ENCODE assay signal across 8 mouse cellular contexts in genomic region chr4:34701528-34701927, GRCm38 (mm10). TPM values are rescaled to one million over a fixed set of nuclear protein-coding genes. Genes with fewer than 3 reads are reported as not detected.
DNase-seq lines count a peak whose midpoint lies in the region; ATAC-seq lines count a peak whose summit lies in the region.

No protein-coding gene starts in this region.

- H3K4me2 ChIP-seq in forebrain, embryonic 11.5 days (ENCODE audit: low read depth, low read length, severe bottlenecking): no peak overlapping the region
- H3K4me2 ChIP-seq in forebrain, embryonic 15.5 days (replicated peaks): no peak overlapping the region
- no peak overlapping the region for H3K4me2 ChIP-seq in embryonic facial prominence, embryonic 14.5 days (ENCODE audit: low read depth, low read length)
- no peak overlapping the region for H3K4me2 ChIP-seq in midbrain, embryonic 13.5 days (replicated peaks)

- H3K4me1 ChIP-seq in forebrain, embryonic 11.5 days (replicated peaks; ENCODE audit: control insufficient read depth, insufficient read depth, low read length): no peaks in the 10 kb centered on the region
- no peaks in the 10 kb centered on the region for H3K4me1 ChIP-seq in forebrain, embryonic 15.5 days
- H3K4me1 ChIP-seq in embryonic facial prominence, embryonic 14.5 days (ENCODE audit: control insufficient read depth, insufficient read depth, low read length): no peaks in the 10 kb centered on the region
- no peaks in the 10 kb centered on the region for H3K4me1 ChIP-seq in midbrain, embryonic 13.5 days (replicated peaks)

- no peak overlapping the region for H3K27ac ChIP-seq in forebrain, embryonic 11.5 days (ENCODE audit: low read depth, low read length)
- no peak overlapping the region for H3K27ac ChIP-seq in forebrain, embryonic 15.5 days (replicated peaks)
- H3K27ac ChIP-seq in embryonic facial prominence, embryonic 14.5 days (replicated peaks; ENCODE audit: low read depth, low read length): no peak overlapping the region
- no peak overlapping the region for H3K27ac ChIP-seq in midbrain, embryonic 13.5 days

- H3K27me3 ChIP-seq in forebrain, embryonic 11.5 days (ENCODE audit: control insufficient read depth, insufficient read depth, low read length): no peaks in the 10 kb centered on the region
- H3K27me3 ChIP-seq in forebrain, embryonic 15.5 days: no peaks in the 10 kb centered on the region
- H3K27me3 ChIP-seq in embryonic facial prominence, embryonic 14.5 days (replicated peaks; ENCODE audit: control insufficient read depth, insufficient read depth, low read length): no peaks in the 10 kb centered on the region
- H3K27me3 ChIP-seq in midbrain, embryonic 13.5 days: no peaks in the 10 kb centered on the region

- H3K9me3 ChIP-seq in forebrain, embryonic 11.5 days (ENCODE audit: control insufficient read depth, low read length): no peaks in the 10 kb centered on the region
- H3K9me3 ChIP-seq in forebrain, embryonic 15.5 days: no peaks in the 10 kb centered on the region
- H3K9me3 ChIP-seq in embryonic facial prominence, embryonic 14.5 days (ENCODE audit: control insufficient read depth, low read length): no peaks in the 10 kb centered on the region
- no peaks in the 10 kb centered on the region for H3K9me3 ChIP-seq in midbrain, embryonic 13.5 days

- DNase-seq in forebrain, embryonic 11.5 days (ENCODE audit: low spot score): peak; percentile 84
- peak; percentile 33 for DNase-seq in 3T3-L1 (ENCODE audit: low read depth, low spot score)
- DNase-seq in adrenal gland, adult 18-20 months (ENCODE audit: low spot score in 2 of 2): peak; percentile 72 to 76
- peak; percentile 11 for DNase-seq in embryonic facial prominence, embryonic 14.5 days (ENCODE audit: low spot score)
- DNase-seq in kidney, postnatal 36 days: peak; percentile 42 to 82
- peak; percentile 14 to 15 for DNase-seq in thymus, adult 18-20 months

- WGBS in forebrain, embryonic 11.5 days: 41% methylated on average over 5 of the region's 5 CpGs
- WGBS in forebrain, embryonic 15.5 days: 36% methylated on average over 5 of the region's 5 CpGs
- WGBS in embryonic facial prominence, embryonic 14.5 days: 45% methylated on average over 5 of the region's 5 CpGs
- WGBS in midbrain, embryonic 13.5 days: 36% methylated on average over 5 of the region's 5 CpGs

- no peak overlapping the region for H3K9ac ChIP-seq in forebrain, embryonic 11.5 days (ENCODE audit: low read length)
- H3K9ac ChIP-seq in forebrain, embryonic 15.5 days (replicated peaks): no peak overlapping the region
- H3K9ac ChIP-seq in embryonic facial prominence, embryonic 14.5 days (ENCODE audit: low read depth, low read length): no peak overlapping the region
- H3K9ac ChIP-seq in midbrain, embryonic 13.5 days (replicated peaks): no peak overlapping the region

- no peaks in the 10 kb centered on the region for H3K36me3 ChIP-seq in forebrain, embryonic 11.5 days (ENCODE audit: control insufficient read depth, insufficient read depth, low read length)
- no peaks in the 10 kb centered on the region for H3K36me3 ChIP-seq in forebrain, embryonic 15.5 days
- H3K36me3 ChIP-seq in embryonic facial prominence, embryonic 14.5 days (ENCODE audit: control insufficient read depth, insufficient read depth, low read length): no peaks in the 10 kb centered on the region
- H3K36me3 ChIP-seq in midbrain, embryonic 13.5 days: no peaks in the 10 kb centered on the region

- ATAC-seq in forebrain, embryonic 11.5 days (replicated peaks; ENCODE audit: low FRiP score): peak; percentile 71
- no peak for ATAC-seq in forebrain, embryonic 15.5 days (replicated peaks)
- no peak for ATAC-seq in embryonic facial prominence, embryonic 14.5 days (ENCODE audit: low read depth)
- 0 out of 2 replicates have a peak, but pooled peaks have one; percentile 6 for ATAC-seq in midbrain, embryonic 13.5 days

- no peak overlapping the region for H3K4me3 ChIP-seq in forebrain, embryonic 11.5 days (ENCODE audit: low read depth, low read length)
- no peak overlapping the region for H3K4me3 ChIP-seq in forebrain, embryonic 15.5 days
- no peak overlapping the region for H3K4me3 ChIP-seq in embryonic facial prominence, embryonic 14.5 days (ENCODE audit: low read depth, low read length)
- no peak overlapping the region for H3K4me3 ChIP-seq in midbrain, embryonic 13.5 days (replicated peaks)

RNA-seq across cellular contexts. Expression of gene Slc35a1, which starts 14.3 kb away (rescaled TPM):
- polyA plus RNA-seq in forebrain, embryonic 11.5 days (2014; fragmentation: Nextera tagmentation; extraction: Ambion mirVana): 53.7 and 62.9 TPM in 2 replicates
- polyA plus RNA-seq in forebrain, embryonic 15.5 days (2015; fragmentation: Nextera tagmentation; extraction: Ambion mirVana): 50.6 and 52.3 TPM in 2 replicates
- total RNA-seq in adrenal gland, adult 18-20 months (2021): 10 to 100 TPM; 34.8 to 39.7 TPM
- polyA plus RNA-seq in embryonic facial prominence, embryonic 14.5 days (2014; fragmentation: Nextera tagmentation; extraction: Ambion mirVana): 33.8 and 34.3 TPM in 2 replicates
- polyA plus RNA-seq in midbrain, embryonic 13.5 days (2015; fragmentation: Nextera tagmentation; extraction: Ambion mirVana): 54.6 and 55.3 TPM in 2 replicates

RNA-seq across cellular contexts. Expression of gene Cfap206, which starts 28.5 kb away (rescaled TPM):
- 0.88 and 1.2 TPM in 2 replicates for polyA plus RNA-seq in forebrain, embryonic 11.5 days (2014; fragmentation: Nextera tagmentation; extraction: Ambion mirVana)
- 2.2 and 2.7 TPM in 2 replicates for polyA plus RNA-seq in forebrain, embryonic 15.5 days (2015; fragmentation: Nextera tagmentation; extraction: Ambion mirVana)
- total RNA-seq in adrenal gland, adult 18-20 months (2021): under 1 TPM; 0.30 to 0.58 TPM
- polyA plus RNA-seq in embryonic facial prominence, embryonic 14.5 days (2014; fragmentation: Nextera tagmentation; extraction: Ambion mirVana): 3.3 and 10.1 TPM in 2 replicates
- polyA plus RNA-seq in midbrain, embryonic 13.5 days (2015; fragmentation: Nextera tagmentation; extraction: Ambion mirVana): 1.3 and 1.4 TPM in 2 replicates

RNA-seq across cellular contexts. Expression of gene Gm136, which starts 54.5 kb away (rescaled TPM):
- not detected in 2 replicates for polyA plus RNA-seq in forebrain, embryonic 11.5 days (2014; fragmentation: Nextera tagmentation; extraction: Ambion mirVana)
- not detected in 2 replicates for polyA plus RNA-seq in forebrain, embryonic 15.5 days (2015; fragmentation: Nextera tagmentation; extraction: Ambion mirVana)
- total RNA-seq in adrenal gland, adult 18-20 months (2021): not detected
- not detected in 2 replicates for polyA plus RNA-seq in embryonic facial prominence, embryonic 14.5 days (2014; fragmentation: Nextera tagmentation; extraction: Ambion mirVana)
- polyA plus RNA-seq in midbrain, embryonic 13.5 days (2015; fragmentation: Nextera tagmentation; extraction: Ambion mirVana): not detected in 2 replicates

Comparison
In these comparisons a context has a peak if more than half of its experiments do, and no peak if none do; other contexts are left out.
1. ATAC-seq: peak in forebrain, embryonic 11.5 days (single experiment) and midbrain, embryonic 13.5 days (single experiment); none in forebrain, embryonic 15.5 days (single experiment) and embryonic facial prominence, embryonic 14.5 days (single experiment).
2. DNase-seq: peak in every context shown above with its lines; median percentile 84 in forebrain, embryonic 11.5 days; 74 in adrenal gland, adult 18-20 months; 62 in kidney, postnatal 36 days; 33 in 3T3-L1; 14 in thymus, adult 18-20 months; 11 in embryonic facial prominence, embryonic 14.5 days.